Mouse (Mus musculus) CD4-positive naive resting alpha-beta T cell, adult 76 days (primary cell): ENCODE results near the gene Sp8. TPM values are rescaled to one million over a fixed set of nuclear protein-coding genes. Genes with fewer than 3 reads are reported as not detected.

ENCODE experiments used
- total RNA-seq: library from RNA; stranded (reverse); gene quantifications from one replicate; pipeline ENCODE4 v1.2.4, GENCODE M21; 2023

Sp8 gene
- not detected for total RNA-seq

DNA sequence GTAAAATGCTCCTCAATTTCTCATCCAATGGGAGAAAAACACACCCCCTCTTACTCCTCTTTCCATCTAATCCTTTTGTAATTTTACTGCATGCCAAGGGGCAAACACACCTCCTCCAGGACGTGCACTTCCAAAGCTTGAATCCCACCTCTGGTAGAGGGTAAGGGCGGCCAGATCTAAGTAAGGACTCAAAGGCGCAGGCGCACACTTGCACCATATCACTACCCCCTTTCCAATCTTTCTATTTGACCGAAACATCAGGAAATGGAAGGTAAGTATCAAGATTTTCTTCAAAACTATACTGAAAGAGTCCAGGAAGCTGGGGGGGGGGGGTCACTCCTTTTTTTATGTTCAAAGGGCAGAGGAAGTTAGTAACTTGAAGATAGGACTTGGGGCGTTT, at the start of gene Sp8:
Gene Sp8, plus strand, starts transcription at position 109 of the 400 bp plus-strand sequence.

Other genes with a start within 250 kb of the Sp8 start
- not detected for gene Abcb5, start 120.1 kb downstream of the Sp8 start, total RNA-seq